Mouse (Mus musculus) bone marrow macrophage, adult 2 months (primary cell): Measurements from ENCODE around the gene Gm10065. TPM values are rescaled to one million over a fixed set of nuclear protein-coding genes. Genes with fewer than 3 reads are reported as not detected.
"Not testable (repeated sequence)": the region's sequence is repeated elsewhere in the genome, so short reads cannot be mapped to it uniquely, and the experiment has no call there.

Experiments
- H3K27ac ChIP-seq: 2 replicates; pipeline ENCODE4 v1.5.1; 2012; ENCODE audit warnings: low read depth, low read length; ENCODE audit not compliant: insufficient read depth
- H3K4me1 ChIP-seq: 2 replicates; pipeline ENCODE4 v1.6.1; 2012; ENCODE audit warnings: low read length; ENCODE audit not compliant: control insufficient read depth, insufficient read depth
- H3K4me3 ChIP-seq: 2 replicates; pipeline ENCODE4 v1.5.1; 2012; ENCODE audit warnings: mild to moderate bottlenecking, low read length, moderate library complexity; ENCODE audit not compliant: insufficient read depth
- CTCF ChIP-seq: IDR thresholded peaks from 2 replicates; pipeline ENCODE4 v1.5.1; 2012; ENCODE audit warnings: low read depth, mild to moderate bottlenecking, low read length, moderate library complexity
- POLR2A ChIP-seq: IDR thresholded peaks from 2 replicates; pipeline ENCODE4 v1.6.1; 2012; ENCODE audit warnings: mild to moderate bottlenecking, low read depth, low read length, borderline replicate concordance
- polyA plus RNA-seq: library from polyadenylated mRNA; stranded (reverse); fragments of >200 nt; gene quantifications from 2 replicates; pipeline ENCODE4 v1.2.4, GENCODE M21; 2012; ENCODE audit not compliant: missing spikeins, insufficient read depth, insufficient read length

Gene Gm10065
- polyA plus RNA-seq = not detected in 2 replicates

GRCm38 (mm10) chr13:21478759-21479670 is at the start of gene Gm10065, which contains the start of gene Zkscan4:
Gene Gm10065 (minus strand): TSS chr13:21479441.
Gene Zkscan4 (plus strand): TSS chr13:21478907.
- peak within 1 kb of the TSS; percentile 66 for H3K4me3 ChIP-seq
- H3K27ac ChIP-seq = peak within 1 kb of the TSS; percentile 57
- TF ChIP-seq CTCF = peak; percentile 17; the same call in 1 of the 2 replicates

GRCm38 (mm10) chr13:21506221-21506649 is 27.0 kb upstream of the Gm10065 start:
- peak overlapping the region; percentile 78 for H3K27ac ChIP-seq
- peak overlapping the region; percentile 99 for H3K4me3 ChIP-seq
- TF ChIP-seq POLR2A = no peak
- TF ChIP-seq CTCF = no peak
- peaks cover 3% of the 10 kb centered on the region; the same call in 1 of the 2 replicates for H3K4me1 ChIP-seq

More at GRCm38 (mm10) chr13:21478759-21479670, at the start of gene Gm10065, which contains the start of gene Zkscan4:
- not testable (repeated sequence) for H3K4me1 ChIP-seq

GRCm38 (mm10) chr13:21502296-21502695 is 23.1 kb upstream of the Gm10065 start:
- TF ChIP-seq CTCF (no peak), POLR2A (no peak)
- Histone ChIP-seq H3K27ac (no peak overlapping the region), H3K4me1 (peaks cover 3% of the 10 kb centered on the region; the same call in 1 of the 2 replicates), H3K4me3 (no peak overlapping the region)

GRCm38 (mm10) chr13:21501182-21501581 is 21.9 kb upstream of the Gm10065 start, which contains the start of gene Gm11273:
Gene Gm11273 (minus strand): TSS chr13:21501418.
- H3K4me1 ChIP-seq, H3K4me3 ChIP-seq, H3K27ac ChIP-seq: not testable (repeated sequence)

GRCm38 (mm10) chr13:21495080-21495479 is 15.8 kb upstream of the Gm10065 start, which contains the start of gene AK157302:
Gene AK157302 (plus strand): TSS chr13:21495223.
- no peak within 1 kb of the TSS for H3K27ac ChIP-seq
- H3K4me1 ChIP-seq = peaks cover 8% of the 10 kb centered on the region
- TF ChIP-seq CTCF (no peak), POLR2A (no peak)
- no peak within 1 kb of the TSS for H3K4me3 ChIP-seq

- no peak for TF ChIP-seq CTCF
- H3K4me1 ChIP-seq = peaks cover 8% of the 10 kb centered on the region
- H3K27ac ChIP-seq = no peak overlapping the region
- H3K4me3 ChIP-seq = no peak overlapping the region
Observed at GRCm38 (mm10) chr13:21492847-21493246, 13.6 kb upstream of the Gm10065 start.

- no peaks in the 10 kb centered on the region for H3K4me1 ChIP-seq
- no peak overlapping the region for H3K4me3 ChIP-seq
- TF ChIP-seq CTCF = no peak
- no peak for TF ChIP-seq POLR2A
- H3K27ac ChIP-seq = no peak overlapping the region
Observed at GRCm38 (mm10) chr13:21486881-21487280, 7.6 kb upstream of the Gm10065 start.

- H3K4me1 ChIP-seq = peaks cover 2% of the 10 kb centered on the region
- TF ChIP-seq CTCF (no peak), POLR2A (no peak)
- H3K4me3 ChIP-seq = no peak overlapping the region
- H3K27ac ChIP-seq = no peak overlapping the region
Observed at GRCm38 (mm10) chr13:21472427-21472826, 6.8 kb downstream of the Gm10065 start.

GRCm38 (mm10) chr13:21469097-21469496 is 10.1 kb downstream of the Gm10065 start:
- Histone ChIP-seq H3K4me3 (no peak overlapping the region), H3K4me1 (peaks cover 2% of the 10 kb centered on the region), H3K27ac (no peak overlapping the region)
- no peak for TF ChIP-seq POLR2A
- TF ChIP-seq CTCF = no peak

GRCm38 (mm10) chr13:21468061-21469019 is 10.9 kb downstream of the Gm10065 start, which contains the start of gene Nkapl:
Gene Nkapl (minus strand): TSS chr13:21468509.
- Histone ChIP-seq H3K4me3 (peak within 1 kb of the TSS; percentile 83), H3K27ac (no peak within 1 kb of the TSS)

More at GRCm38 (mm10) chr13:21468061-21469019, 10.9 kb downstream of the Gm10065 start, which contains the start of gene Nkapl:
- peaks cover 2% of the 10 kb centered on the region for H3K4me1 ChIP-seq
- TF ChIP-seq POLR2A = peak; percentile 34; the same call in 1 of the 2 replicates
- no peak for TF ChIP-seq CTCF
